Mouse (Mus musculus) layer of hippocampus, adult 9-10 months (tissue): ENCODE measurements around the gene Ffar4.

ENCODE experiments used
- DNase-seq: peaks from one replicate; pipeline ENCODE4 v3.0.0; 2022; ENCODE audit warnings: low spot score

The Ffar4 gene

DNA sequence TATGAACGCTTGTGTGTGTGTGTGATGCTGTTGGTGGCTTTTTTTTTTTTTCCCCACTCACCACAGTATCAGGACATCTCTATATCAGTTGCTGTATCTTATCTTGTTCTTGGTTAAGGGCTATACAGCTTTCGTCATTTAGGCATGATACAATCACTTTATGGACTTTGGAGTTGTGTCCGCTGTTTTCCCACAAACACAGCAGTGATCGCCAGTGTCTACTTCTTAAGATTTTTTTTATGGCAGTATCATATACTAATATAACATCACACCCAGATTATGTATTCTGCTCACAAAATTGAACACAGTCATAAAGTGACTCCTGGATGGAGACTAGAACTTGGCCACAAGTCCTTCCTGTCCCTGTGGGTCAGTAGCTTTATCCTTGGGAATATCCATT, 11.0 kb downstream of the Ffar4 start:
- DNase-seq = no peak

DNA sequence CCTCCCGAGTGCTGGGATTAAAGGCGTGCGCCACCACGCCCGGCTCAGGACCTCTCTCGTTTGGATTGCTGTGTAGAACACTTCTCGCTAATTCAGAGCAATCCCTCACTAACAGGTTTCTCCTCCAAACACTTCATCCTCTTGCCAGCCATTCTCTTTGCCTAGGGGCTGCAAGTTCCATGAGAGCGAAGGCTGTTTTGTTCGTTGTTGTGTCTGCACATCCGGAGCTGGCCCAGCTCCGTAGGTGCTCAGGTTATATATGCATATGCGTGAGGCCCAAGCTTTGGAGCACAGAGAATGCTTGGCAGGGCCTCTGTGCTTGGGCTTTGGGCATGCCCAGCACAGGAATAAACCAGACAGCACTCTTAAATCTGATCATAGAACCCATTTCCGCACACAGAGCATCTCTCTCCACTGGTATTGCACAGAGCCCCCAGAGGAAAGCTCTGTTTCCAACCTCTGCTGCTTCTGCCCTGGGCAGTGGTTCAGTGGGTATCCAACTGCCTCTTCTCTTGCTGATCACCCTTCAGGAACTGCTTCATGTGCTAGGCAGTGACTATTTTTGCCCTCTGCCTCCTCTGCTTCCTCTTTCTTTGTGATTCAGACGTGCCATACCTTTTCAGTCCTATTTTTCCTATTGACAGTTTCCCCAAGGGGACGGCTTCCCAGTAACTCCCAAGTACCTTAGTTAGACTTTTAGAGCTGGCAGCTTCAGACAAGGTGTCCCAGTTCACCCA, 12.8 kb downstream of the Ffar4 start:
- DNase-seq = no peak

DNA sequence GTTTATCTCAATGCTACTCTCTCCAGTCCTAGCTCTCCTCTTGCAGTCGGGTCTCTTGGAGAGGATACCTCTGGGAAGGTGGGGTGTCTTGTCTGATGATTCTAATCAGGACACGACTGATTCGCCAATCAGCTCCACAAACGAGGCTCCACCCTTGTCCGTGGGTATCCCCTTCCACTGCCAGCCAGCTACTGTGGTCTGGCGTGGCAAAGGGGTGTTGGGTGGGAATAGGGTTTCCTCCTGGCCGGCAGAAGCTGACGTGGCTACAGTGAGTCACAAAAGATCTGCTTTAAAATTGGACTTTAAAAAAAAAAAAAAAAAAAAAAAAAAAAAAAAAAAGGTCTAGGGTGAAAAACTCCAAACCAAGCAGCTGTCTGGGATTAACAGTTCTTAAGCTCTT, 14.2 kb downstream of the Ffar4 start:
- DNase-seq = no peak

DNA sequence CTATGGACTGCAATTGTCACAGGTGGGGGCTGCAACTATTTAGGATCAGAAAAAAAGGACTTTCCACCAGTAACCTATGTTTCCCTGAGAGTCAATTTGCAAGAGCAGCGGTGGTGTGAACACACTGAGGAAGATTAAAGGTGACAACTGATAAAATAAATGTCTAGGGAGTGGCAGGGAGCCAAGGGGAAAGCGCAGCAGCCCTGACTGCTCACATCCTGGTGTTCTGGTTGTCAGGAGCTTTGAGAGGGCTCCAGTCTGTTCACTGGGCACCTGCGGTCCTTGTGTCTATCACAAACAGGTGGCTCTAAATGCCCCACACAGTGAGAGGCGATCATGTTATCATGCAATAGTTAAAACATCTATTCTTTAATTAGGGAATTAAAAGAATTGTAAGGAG, 15.7 kb downstream of the Ffar4 start:
- no peak for DNase-seq

DNA sequence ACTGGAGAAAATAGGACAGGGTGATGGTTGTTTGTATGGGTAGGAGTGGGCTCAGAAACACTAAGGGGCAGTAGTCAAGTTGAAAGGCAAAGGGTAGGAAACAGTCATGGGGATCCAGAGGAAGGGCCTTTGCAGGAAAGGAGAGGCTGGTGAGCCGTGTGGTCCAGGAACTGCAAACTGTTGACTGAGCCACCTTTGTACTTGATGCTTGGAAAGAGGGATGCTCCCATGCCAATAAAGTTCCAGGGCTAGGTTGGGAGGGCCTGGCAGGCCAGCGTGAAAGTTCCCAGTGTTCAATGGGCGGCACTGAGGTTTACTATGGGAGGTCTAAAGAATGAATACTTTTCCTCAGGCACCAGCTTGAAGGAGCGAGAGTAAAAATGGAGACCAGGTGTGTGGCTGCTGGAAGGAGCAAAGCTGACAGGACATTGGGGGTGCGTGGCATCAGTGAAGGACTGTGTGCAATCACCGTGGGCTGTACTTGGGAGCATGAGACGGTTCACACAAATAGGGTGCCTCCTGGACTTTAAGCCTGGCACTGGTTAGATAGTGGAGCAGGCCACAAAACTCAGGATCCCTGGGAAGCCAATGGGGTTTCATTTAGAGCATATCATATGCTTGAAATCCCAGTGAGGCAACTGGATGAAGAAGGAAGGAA, 18.1 kb downstream of the Ffar4 start:
- DNase-seq = no peak

DNA sequence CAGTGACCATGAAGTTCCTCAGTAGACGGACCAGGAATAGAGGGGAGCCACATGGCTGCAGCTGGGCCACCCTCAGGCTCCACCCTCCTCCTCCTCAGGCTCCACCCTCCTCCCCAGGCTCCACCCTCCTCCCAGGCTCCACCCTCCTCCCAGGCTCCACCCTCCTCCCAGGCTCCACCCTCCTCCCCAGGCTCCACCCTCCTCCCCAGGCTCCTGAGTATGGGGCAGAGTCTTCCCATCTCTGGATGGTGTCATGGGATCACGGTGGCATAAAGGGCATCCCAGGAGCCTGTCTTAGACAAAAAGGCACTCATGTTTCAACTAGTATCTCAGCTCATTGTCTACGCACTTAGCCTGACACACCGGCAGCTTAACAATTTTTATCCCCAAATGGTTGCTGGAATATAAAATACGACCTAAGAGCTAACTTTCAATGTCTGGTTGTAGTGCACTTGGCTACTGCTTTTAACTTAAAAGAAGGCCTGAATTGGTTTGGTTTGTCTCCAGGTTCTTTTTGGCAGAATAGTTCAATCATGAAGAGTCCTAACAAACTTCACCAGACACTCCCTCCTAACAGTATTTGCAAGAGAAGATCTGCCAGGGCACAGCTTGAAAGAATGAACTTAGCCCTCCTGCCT, 23.4 kb downstream of the Ffar4 start:
- no peak for DNase-seq

DNA sequence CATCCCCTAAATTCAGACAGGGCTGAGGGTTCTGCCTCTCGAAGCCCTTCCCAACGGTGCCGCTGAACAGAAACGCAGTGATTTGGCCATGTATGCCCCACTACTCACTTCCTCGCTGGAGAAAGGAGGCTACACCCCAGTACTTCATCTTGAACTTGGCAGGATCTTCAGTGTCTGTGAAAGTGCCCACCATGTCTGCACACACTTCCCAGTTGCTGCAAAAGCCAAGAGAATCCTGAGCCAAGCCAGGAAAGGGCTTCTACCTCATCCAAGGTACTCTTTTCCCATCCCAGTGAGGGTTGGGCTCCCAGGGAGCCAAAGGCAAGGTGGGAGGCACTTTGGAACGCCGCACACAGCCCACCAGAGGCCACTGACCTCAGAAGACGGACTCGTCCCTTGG, 27.1 kb downstream of the Ffar4 start:
- DNase-seq = no peak

DNA sequence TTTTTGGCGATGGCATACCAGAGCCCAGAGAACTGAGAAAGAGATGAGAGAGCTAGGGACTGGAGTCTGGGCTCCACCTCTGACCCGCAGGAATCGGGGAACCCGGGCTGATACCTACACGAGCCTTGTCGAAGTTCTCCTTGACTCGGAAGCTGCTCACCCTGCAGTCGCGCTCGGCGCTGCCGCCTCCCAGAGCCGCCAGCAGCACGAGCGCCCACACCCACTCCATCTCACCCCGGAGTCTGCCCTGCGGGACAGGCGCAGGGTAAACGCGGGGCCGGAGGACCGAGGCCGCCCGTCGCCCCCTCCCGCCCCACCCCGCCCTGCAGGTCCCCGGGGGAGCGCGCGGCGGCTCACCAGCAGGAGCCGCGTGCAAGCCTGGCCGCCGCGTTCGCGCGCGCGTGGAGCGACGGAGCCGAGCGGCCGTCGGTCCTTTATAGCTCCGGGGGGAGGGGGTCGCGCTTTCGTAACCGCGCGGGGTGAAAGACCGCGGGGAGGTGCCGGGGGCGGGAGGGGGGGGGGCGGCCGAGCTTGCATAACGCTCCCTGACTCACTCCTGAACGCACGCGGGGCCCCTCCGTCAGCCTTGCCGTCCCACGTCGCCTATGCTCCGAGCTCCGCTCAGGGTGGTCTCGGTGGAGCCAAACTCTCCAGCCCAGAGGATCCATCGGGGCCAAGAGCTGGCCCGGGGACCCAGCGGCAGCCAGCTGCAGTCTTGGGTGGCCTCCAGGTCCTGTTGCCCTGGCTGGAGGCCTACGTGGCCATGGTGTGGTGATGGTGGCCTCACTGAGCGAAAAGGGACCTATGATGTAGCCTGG, 27.7 kb downstream of the Ffar4 start:
- no peak for DNase-seq

DNA sequence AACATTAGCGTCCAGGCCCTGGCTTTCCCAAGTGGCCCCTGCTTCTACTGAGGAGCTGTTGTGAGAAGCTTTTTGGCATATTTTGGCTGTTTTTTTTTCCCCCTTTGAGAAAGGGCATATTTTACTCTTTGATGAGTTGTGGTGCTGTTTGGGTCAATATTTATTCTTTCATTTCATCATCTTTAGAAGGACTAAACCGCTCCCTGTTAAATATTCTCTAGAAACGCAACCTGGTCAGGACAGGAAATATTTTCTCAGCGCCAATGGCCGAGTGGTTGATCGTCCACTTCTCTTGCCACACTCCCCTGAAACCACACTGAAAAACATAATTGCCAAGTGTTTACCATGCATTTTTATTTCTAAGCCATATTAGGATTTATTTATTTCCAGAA, 28.3 kb downstream of the Ffar4 start, which contains the start of gene Rbp4:
Rbp4 (minus strand) TSS at position 63 of the 392 bp plus-strand sequence.
- no peak for DNase-seq

DNA sequence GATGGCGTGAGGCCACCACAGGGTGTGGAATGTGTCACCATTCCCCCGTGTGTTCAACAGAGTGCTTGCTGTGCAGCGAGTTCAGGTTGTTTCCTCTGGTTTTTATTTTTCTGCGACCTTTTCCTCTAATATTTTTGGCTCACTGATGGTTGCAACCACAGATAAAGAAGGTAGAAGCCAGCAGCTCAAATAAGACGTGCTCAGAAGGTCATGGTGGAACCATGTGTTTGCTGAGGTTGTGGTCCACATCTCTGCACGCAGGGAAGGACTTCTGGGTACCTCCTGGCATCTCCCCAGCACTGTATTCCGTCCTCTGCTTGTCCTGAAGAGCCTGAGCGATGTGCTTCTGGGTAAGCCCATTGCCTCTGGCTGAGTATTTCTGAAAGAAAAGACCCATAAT, 29.8 kb downstream of the Ffar4 start:
- no peak for DNase-seq

DNA sequence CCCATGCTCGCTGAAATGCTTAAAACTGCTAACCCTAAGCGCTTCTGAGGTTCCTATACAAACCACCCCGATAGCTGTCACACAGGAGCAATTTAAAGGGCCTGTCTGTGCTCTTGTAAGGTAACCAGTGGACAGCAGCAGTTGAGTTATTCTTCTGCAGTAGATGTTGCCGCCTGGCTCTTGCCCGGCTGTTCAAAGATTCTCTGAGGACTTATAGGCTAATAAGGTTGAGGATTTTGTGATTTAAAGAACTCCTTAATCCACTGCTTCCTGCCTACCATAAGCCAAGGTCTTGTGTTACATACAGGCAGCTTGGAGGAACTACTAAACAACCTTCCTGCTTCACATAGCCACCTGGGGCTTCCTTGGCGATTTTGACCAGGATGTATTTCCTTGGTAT, 35.6 kb downstream of the Ffar4 start, which contains the start of gene Pde6c:
Pde6c (plus strand) TSS at position 301 of the 400 bp plus-strand sequence.
- no peak for DNase-seq

DNA sequence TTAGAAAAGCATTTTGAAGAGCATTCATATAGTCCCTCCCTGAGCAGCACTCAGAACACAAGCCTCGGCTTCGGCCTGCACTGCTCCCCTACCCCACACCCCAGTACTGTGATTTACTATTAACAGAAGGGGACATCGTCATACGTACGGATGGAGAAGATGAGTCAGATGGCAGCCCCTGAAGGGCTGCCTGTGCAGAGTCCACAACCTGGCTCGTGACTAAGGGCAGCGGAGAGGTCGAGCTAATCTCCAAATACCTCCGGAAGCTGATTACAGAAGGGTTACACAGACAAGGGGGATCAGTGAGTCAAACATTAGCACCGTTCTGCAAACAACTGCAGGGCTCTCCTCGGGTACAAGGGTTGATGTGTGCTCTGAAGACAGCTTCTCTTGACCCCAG, 37.1 kb downstream of the Ffar4 start:
- no peak for DNase-seq

DNA sequence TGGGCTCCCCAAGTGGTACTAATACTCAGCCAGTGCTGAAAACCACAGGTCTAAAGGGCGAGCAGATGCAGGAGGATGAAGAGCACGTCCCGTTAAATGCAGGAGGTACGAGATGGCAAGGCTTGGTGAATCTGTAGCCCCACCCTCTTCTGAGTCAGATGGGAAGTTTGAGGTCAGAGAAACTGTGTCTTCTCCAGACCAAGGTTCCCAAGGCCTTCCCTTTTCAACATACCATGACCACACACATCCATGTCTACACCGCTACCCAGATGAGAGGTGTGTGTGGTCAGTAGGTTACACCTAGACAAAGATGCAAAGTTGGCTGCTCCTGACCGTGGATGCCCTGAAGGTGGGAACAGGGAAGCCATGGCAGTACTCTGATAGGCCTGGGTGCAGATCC, 37.9 kb downstream of the Ffar4 start:
- no peak for DNase-seq

DNA sequence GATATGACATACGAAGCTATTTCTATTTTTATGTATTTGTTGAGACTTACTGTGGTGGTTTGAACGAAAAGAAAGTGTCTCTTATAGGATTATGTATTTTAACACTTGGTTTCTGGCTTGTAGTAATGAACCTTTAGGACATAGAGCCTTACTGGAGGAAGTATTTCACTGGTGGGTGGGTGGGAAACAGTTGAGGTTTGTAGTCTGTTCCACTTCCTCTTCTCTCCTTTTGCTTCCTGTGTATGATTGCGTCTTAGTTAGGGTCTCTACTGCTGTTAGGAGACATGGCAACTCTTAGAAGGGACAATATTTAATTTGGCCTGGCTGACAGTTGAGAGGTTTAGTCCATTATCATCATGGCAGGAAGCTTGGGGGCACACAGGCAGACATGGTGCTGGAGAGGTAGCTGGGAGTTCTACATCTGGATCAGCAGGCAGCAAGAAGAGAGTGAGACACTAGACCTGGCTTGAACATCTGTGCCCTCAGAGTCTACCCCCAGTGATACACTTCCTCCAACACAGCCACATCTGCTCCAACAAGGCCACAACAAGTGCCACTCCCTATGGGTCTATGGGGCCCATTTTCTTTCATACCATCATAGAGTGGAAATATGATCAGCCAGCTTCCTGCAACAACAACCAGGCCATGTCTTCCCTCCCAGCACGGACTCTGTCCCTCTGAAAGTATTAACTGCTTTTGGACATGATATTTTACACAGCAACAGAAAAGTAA, 46.8 kb downstream of the Ffar4 start:
- no peak for DNase-seq

DNA sequence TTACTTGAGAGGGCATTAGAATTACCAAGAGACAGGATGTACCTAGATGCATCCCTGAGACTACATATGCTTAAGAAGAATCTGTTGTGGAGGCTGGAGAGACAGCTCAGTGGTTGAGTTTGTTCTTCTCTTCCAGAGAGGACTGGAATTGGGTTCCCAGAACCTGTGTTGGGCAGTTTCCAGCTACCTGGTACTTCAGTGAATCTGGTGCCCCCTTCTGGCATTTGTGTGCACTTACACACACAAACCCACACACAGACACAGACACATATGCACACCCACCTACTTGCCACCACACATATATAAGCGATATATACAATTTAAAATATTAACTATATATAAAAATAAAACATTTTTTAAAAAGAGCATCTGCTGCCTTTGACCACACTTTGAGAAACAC, 59.4 kb downstream of the Ffar4 start:
- no peak for DNase-seq

DNA sequence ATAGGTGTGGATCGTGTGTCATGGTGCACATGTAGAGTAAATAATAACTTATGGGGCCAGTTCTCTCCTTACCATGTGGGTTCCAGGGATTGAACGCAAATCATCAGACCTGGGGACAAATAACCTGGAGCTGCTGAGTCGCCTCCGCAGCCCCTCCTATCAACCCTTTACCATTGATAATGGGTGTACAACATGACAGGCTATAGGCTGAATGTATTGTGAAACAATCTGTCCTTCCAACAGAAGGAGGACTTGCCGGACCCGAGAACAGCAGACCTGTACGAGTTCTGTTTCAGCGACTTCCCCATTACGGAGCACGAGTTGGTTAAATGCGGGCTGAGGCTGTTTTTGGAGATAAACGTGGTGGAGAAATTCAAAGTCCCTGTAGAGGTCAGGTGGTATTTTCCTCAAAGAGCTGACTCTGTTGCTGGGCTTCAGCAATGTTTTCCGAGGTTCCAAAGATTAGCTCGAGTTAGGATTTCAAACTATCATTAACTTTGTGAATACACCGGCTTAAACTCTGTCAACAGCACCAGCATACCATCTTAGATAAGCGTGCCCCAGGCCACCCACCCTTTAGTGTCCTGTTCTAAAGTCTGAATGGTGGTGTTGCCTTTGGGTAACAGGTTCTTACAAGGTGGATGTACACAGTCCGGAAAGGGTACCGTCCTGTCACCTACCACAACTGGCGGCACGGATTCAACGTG, 64.9 kb downstream of the Ffar4 start:
- DNase-seq = no peak
